Mouse (Mus musculus) cerebral cortex, adult 2 months (tissue): ENCODE data around the gene Egfem1.

Experiments
- WGBS: fragments of 180-500 bp; shearing (Covaris S2); methylation state at CpG from one replicate; pipeline ENCODE4 v1.1.7; 2018; 5-methylcytosine and 5-hydroxymethylcytosine counted together

Egfem1 gene

DNA sequence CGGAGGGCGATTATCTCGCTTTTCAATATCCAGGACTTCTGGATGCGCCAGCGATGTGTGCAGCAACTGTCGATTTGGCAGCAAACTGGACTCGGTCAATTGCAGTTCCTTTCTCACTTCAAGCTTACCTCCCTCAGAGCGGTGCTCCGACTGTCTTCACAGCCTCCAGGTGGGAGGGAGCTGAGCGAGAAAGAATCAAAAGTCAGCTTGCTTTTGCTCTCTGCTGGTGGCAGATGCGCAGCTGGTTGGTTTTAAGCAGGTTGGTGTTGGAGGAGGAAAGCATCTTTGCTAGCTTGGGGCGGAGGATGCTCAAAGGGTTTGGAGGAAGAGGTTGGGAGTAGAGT lies at the start of gene Egfem1:
TSS of gene Egfem1 (plus strand) at position 72 of the 344 bp plus-strand sequence.
- 6% methylated on average over 12 of the region's 12 CpGs for WGBS

DNA sequence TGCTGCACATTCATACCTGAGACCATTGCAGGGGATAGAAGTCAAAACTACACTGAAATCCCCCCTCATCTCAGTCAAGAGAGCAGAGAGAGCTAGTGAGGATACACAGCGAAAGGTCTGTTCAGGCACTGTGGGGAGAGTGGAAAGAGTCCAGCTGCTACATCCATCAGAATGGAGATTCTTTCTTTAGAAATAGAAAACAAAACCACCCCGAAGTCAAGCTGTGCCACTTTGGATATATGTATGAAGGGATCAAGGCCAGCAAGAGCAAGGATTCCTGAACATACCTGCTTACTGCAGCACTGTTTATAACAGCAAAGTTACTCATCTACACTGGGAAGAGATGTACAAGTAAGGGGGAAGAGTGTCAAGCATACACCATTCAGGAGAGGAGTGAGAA lies 48.7 kb upstream of the Egfem1 start:
- WGBS, result 71% methylated on average over 2 of the region's 2 CpGs

DNA sequence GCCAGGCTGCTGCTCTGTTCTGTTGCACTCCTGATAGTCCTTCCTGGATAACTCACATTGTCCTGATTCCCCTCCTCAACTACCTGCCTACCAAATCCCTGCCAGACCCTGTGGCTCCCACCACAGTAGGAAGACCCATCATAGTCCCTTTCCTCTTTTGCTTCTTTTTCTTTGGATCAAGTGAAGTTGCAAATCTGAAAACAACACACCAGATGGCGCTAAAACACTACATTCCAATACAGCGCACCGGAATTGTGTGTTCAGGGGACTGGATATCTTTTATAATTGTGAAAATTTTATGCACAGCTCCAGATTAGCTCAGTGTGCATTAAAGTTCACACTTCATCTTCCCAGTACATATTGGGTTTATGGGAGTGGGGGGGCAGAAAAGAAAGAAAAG lies 45.7 kb upstream of the Egfem1 start:
- 0% methylated on average over 3 of the region's 3 CpGs for WGBS

GRCm38 (mm10) chr3:29040064-29040463 lies 41.8 kb upstream of the Egfem1 start:
- WGBS, result 74% methylated on average over 7 of the region's 7 CpGs

- 56% methylated on average over 5 of the region's 5 CpGs for WGBS
These were observed 35.5 kb upstream of the Egfem1 start for GRCm38 (mm10) chr3:29046281-29046680.

DNA sequence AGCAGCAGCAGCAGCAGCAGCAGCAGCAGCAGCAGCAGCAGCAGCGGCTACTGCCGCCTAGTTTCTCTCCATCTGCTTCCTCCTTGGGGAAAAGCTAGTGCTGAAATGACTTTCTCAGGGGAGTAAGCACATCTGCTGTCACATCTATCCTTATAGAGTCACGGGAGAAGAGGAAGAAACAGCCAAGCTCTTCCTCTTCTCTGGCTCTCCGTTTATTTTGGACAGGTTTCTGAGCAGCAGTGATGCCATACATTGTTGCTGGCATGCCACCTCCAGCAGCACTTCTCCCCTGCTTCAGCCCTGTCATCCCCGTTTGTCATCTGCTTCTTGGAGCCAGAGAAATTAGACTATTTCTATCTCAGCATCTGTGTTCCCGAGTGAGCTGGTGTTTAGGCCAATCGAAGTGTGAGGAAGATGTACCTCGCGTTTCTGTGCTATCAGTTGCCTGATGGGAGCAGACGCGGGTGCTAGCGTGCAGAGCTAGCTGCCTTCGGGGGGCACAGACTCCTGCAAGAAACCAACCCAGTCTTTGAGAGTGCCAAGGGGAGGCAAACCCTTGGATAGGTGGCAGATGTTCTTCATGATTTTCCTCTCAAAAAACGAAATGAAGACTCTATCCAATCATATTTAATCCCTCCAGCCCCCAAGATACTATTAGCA lies 34.4 kb upstream of the Egfem1 start:
- 55% methylated on average over 14 of the region's 14 CpGs for WGBS

DNA sequence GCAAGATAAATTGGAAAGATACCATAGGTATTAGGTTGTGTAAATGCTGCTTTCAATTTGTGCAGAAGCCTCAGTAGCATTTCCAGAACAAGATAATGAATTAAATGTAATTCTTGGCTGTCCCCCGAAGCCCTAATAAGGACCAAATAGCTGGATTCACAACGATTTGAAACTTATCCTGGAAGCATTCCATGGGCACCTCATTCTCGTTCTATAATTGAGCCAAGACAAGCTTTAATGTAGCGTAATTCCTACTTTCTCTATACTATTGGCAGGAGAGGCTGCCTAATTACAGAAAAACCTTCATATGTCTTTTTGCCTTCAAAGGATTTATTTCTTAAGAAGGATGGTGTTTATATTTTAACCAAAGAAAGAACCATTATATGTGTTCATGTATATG lies 18.7 kb upstream of the Egfem1 start:
- 41% methylated on average over 4 of the region's 4 CpGs for WGBS

DNA sequence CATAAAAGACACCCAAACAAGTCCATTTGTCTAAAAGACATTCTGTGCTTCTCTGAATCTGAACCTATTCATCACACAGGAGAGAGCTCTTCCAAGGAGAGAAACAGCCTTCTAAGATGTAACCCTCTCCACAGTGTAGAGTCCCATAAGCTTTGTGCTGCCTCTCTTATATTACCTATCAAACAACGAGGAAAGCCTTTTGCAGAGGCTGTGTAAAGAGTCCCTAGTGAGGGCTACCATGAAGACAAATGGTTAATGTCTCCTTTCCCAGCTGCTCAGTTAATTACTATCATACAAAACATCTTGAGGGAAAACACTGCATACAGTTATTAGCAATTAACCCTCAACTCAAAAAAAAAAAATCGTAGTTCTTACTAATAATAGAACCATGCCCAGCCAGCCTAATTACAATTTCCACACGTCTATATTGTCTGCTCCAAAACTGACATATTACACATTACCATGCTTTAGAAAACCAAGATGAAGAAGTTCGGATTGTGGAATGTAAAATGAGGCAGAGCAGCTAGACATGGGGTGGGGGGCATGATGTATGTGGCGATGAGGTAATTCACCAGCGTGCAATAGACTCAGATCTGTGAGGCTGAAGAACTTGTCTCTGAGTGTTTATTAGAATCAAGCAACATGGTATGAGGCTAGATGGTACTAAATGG lies 13.3 kb upstream of the Egfem1 start:
- WGBS, result 66% methylated on average over 6 of the region's 6 CpGs

DNA sequence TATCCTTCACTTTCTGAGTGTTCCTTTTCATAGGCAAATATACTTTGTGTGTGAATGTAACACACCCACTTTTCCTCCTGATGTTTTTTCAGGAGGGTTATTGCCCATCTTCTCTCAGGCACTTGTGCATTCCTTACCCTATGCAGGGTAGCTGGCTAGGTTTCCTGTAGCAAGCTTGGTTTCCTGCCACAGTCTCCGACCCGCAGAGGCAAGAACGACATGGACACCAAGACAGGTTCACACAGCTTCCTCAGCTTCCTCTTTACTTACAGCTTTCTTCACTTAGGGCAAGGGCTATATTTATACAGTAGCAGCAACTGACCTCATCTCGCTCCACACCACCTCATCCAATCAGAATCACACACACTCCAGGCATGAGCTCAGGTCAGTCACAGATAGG lies 10.5 kb upstream of the Egfem1 start:
- WGBS, result 87% methylated on average over 4 of the region's 4 CpGs

GRCm38 (mm10) chr3:29081517-29081916 lies 306 bp upstream of the Egfem1 start:
- WGBS, result 20% methylated on average over 13 of the region's 13 CpGs

- WGBS, result 2% methylated on average over 48 of the region's 59 CpGs
These were observed 623 bp downstream of the Egfem1 start for GRCm38 (mm10) chr3:29082296-29082995.

- WGBS, result 3% methylated on average over 12 of the region's 12 CpGs
These were observed 1.1 kb downstream of the Egfem1 start for GRCm38 (mm10) chr3:29082996-29083350.

DNA sequence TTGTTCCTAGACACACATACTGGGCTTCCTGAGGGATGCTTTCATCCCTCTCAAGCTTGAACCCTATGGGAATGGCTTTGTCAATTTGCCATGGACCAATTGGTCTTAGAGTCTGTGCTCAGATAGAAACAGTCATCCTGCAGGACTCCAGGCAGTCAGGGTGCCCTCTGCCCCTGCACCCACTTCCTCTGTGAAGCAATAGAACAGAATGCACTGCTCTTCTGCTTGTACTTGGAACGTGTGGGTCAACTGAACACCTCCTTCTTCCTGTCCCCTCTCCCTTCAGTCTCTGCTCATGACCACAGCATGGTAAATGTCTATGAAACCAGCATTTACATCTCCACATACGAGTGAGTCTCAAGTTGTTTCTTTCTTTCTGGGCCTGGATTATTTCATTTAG lies 16.6 kb downstream of the Egfem1 start:
- WGBS, result 61% methylated on average over 2 of the region's 2 CpGs

DNA sequence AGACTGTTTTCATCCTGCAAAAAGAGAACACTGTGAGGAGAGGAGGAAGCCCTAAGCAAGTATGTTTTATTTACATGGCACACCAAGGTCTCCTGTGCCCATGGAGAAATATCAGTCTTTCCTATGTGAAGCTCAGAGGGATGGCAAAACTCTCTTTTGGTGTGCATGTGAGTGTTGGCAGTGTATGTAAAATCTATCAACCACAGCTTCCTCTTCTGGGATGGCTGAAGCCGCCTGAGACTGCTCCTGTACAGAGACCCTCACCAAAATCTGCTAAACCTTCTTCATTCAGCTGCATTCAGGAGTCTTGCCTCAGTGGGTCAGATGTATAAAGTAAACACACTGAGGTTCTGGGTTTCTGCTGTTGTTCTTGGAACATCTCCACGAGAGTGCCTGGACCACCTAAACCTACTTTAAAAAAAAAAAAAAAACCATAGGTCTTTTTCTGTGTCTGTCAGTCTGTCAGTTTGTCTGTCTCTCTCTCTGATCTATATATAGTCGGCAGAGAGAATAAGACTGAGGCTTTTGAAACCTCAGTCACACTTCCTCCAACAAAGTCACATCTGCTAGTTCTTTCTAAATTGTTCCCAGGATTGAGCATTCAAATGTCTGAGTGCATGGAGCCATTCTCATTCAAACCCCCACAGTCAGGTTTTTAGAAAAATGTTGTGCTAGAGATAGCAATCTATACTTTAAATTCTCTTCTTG lies 24.3 kb downstream of the Egfem1 start:
- 75% methylated on average over 3 of the region's 3 CpGs for WGBS

- 77% methylated on average over 1 of the region's 1 CpGs for WGBS
These were observed 25.3 kb downstream of the Egfem1 start for GRCm38 (mm10) chr3:29107134-29107533.

- 87% methylated on average over 2 of the region's 2 CpGs for WGBS
These were observed 28.5 kb downstream of the Egfem1 start for GRCm38 (mm10) chr3:29110321-29110720.

DNA sequence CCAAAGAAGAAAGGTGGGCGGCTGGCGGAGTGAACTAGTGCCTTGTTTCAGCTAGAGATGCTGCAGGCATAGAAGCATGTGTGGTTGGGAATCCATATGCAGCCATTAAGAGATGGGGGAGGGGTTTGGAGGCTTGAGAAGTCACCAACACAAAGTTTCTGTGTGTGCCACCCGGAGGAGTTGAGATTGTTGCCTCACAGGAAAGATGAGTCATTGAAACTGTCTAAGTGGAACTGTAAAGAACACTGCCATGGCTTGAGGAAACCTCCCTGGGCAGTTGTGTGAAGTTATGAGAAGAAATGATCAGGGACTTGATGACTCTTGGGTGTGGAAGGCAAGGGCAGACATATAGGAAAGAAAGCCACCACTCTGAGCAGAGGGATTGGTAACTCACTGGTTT lies 32.7 kb downstream of the Egfem1 start:
- WGBS, result 80% methylated on average over 3 of the region's 3 CpGs

DNA sequence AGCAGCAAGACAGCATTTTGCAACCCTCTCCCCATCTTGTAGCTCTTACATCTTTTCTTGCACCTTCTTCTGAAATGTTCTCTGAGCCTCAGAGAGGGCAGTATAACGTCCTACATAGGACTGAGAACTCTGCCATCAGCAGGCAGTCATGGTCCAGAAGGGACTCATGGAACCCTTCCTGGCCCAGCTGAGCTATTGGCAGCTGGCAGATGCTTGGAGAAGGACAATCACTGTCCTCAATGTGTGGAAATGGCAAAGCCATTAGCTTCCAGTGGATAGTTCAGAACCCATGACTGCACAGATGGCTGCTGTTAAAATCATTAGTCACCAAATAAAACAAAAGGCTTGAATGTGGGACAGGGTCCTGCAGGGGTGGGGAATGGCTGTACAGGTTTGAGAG lies 35.6 kb downstream of the Egfem1 start:
- 68% methylated on average over 1 of the region's 1 CpGs for WGBS

DNA sequence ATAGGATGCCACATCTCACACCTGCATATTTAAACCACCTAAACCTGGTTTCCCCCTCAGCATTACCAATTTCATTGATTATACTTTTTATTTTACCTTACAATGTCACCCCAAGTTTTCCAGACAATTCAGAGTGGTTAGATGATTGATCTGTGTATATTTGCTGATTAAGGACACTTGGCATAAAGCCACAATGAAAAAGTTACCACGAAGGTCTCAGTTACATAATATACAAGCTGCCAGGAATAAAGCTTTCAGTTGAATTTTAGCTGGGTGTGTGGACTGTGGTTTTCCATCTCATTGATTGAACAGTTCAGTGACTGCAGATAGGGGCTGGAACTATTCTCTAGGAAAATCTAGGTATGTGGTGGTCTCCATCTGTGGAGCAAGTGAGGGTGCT lies 40.7 kb downstream of the Egfem1 start:
- 56% methylated on average over 1 of the region's 1 CpGs for WGBS

GRCm38 (mm10) chr3:29132054-29132931 lies 50.5 kb downstream of the Egfem1 start:
- WGBS, result 80% methylated on average over 2 of the region's 2 CpGs

DNA sequence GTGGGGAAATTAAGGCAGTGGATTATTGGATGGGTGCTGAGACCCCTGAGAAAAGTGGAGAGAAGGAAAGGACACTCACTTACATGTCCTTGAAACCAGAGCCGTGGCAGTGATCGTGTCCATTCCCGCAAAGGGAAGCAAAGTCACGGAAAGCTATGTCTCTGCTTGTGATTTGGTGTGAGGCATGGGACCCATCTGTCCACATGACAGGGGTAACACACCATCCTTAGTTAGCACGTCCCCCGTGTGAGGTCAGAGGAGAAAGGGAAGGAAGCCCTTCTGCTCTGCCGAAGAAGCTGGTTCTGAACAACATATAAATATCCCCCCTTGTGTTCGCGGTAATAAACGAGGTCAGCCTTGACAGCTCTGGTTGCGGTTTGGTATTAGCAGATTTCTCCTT lies 52.7 kb downstream of the Egfem1 start:
- 67% methylated on average over 11 of the region's 11 CpGs for WGBS
